Comparison of ENCODE assay signal across 24 mouse cellular contexts in the genomic region with DNA sequence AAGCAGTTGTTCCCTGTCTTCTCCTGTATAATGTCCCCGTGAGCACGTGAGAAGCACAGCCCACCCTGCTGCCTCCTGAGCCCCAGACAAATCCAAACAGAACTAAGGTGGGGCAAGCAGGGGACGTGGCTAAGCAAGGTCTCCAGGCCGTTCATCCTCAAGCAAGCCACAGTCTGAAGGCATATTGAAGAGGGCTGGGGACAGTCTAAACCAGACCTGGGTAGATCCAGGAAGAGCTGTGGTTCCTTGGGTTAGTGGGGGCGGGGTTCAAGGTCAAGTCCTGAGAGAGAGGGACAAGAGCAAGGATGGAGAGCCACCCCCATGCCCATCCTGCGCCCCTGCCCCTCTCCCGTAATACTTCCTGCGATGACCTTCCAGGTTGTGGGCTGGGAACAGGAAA.
DNase-seq lines count a peak whose midpoint lies in the region; ATAC-seq and TF ChIP-seq lines count a peak whose summit lies in the region.
"Had no signal": no experiment of that assay in that cellular context is flagged by ENCODE, and none has a peak within 500 bp of the region (broad histone marks: within the 10 kb centered on the region; RNA-seq: fewer than 3 reads in every experiment).

No protein-coding gene starts in this region.

- 80% methylated on average over 8 of the region's 8 CpGs for WGBS in hindbrain, embryonic 12.5 days
- 83% methylated on average over 8 of the region's 8 CpGs for WGBS in hindbrain, embryonic 10.5 days
- 81% methylated on average over 8 of the region's 8 CpGs for WGBS in forebrain, embryonic 14.5 days
- 89% methylated on average over 8 of the region's 8 CpGs for WGBS in neural tube, embryonic 14.5 days

- no peaks in the 10 kb centered on the region for H3K27me3 ChIP-seq in hindbrain, embryonic 12.5 days
- H3K27me3 ChIP-seq in hindbrain, embryonic 10.5 days (ENCODE audit: insufficient read depth, poor library complexity, severe bottlenecking): peaks cover 49% of the 10 kb centered on the region
- H3K27me3 ChIP-seq in E14TG2a.4 (ENCODE audit: insufficient read depth, low read length): peaks cover 45% of the 10 kb centered on the region
- no peaks in the 10 kb centered on the region for H3K27me3 ChIP-seq in forebrain, embryonic 14.5 days (replicated peaks; ENCODE audit: control insufficient read depth, insufficient read depth, low read length)
- peaks cover 3% of the 10 kb centered on the region; the same call in 1 of the 2 replicates for H3K27me3 ChIP-seq in neural tube, embryonic 14.5 days (ENCODE audit: control insufficient read depth, insufficient read depth, low read length)

- H3K9ac ChIP-seq in hindbrain, embryonic 12.5 days: no peak overlapping the region
- no peak overlapping the region for H3K9ac ChIP-seq in forebrain, embryonic 14.5 days (ENCODE audit: low read length)
- H3K9ac ChIP-seq in neural tube, embryonic 14.5 days (replicated peaks; ENCODE audit: low read depth, low read length): no peak overlapping the region
- H3K9ac ChIP-seq: embryonic facial prominence, embryonic 12.5 days; heart, embryonic 15.5 days; kidney, embryonic 15.5 days; limb, embryonic 15.5 days; liver, embryonic 15.5 days had no signal

- 0 out of 2 replicates have a peak overlapping the region, but pooled peaks have one; percentile 87 for H3K4me2 ChIP-seq in hindbrain, embryonic 12.5 days (replicated peaks)
- peak overlapping the region; percentile 54; the same call in 1 of the 2 replicates for H3K4me2 ChIP-seq in forebrain, embryonic 14.5 days (ENCODE audit: low read length)
- H3K4me2 ChIP-seq in neural tube, embryonic 14.5 days (ENCODE audit: low read depth, low read length): peak overlapping the region; percentile 4; the same call in 1 of the 2 replicates
- H3K4me2 ChIP-seq: heart, embryonic 15.5 days; kidney, embryonic 15.5 days; limb, embryonic 15.5 days; liver, embryonic 15.5 days had no signal

- H3K4me3 ChIP-seq in hindbrain, embryonic 12.5 days: no peak overlapping the region
- H3K4me3 ChIP-seq in hindbrain, embryonic 10.5 days: no peak overlapping the region
- peak overlapping the region; percentile 7; the same call in 1 of the 2 replicates for H3K4me3 ChIP-seq in E14TG2a.4 (replicated peaks; ENCODE audit: low read length)
- no peak overlapping the region for H3K4me3 ChIP-seq in forebrain, embryonic 14.5 days (ENCODE audit: low read depth, low read length)
- no peak overlapping the region for H3K4me3 ChIP-seq in neural tube, embryonic 14.5 days (ENCODE audit: low read depth, low read length)
- H3K4me3 ChIP-seq: embryonic facial prominence, embryonic 12.5 days; heart, adult 2 months; heart, embryonic 15.5 days; kidney, embryonic 15.5 days; limb, embryonic 15.5 days; liver, embryonic 15.5 days had no signal

- DNase-seq in hindbrain, embryonic 10.5 days (ENCODE audit: low spot score): no peak
- no peak for DNase-seq in forebrain, embryonic 14.5 days (ENCODE audit: low spot score)
- no peak for DNase-seq in kidney, adult 11 months
- DNase-seq in right cerebral cortex, adult 2 months (ENCODE audit: low spot score in 2 of 2): no peak
- DNase-seq: adrenal gland, adult 8-10 months; B cell, adult 2 months; cerebellum, adult 8-10 months; gastrocnemius, postnatal 25 days; heart, adult 2 months; kidney, postnatal 4 days; layer of hippocampus, adult 9-11 months; right cerebral cortex, postnatal 14 days; thymus, adult 2 months had no signal

- no peak for TF ChIP-seq CTCF in E14TG2a.4 (conservative IDR thresholded peaks at IDR 0.05; ENCODE audit: low read length)

- no peaks in the 10 kb centered on the region for H3K36me3 ChIP-seq in hindbrain, embryonic 12.5 days
- H3K36me3 ChIP-seq in hindbrain, embryonic 10.5 days: no peaks in the 10 kb centered on the region
- H3K36me3 ChIP-seq in E14TG2a.4 (ENCODE audit: insufficient read depth, low read length): no peaks in the 10 kb centered on the region
- no peaks in the 10 kb centered on the region for H3K36me3 ChIP-seq in forebrain, embryonic 14.5 days (ENCODE audit: control insufficient read depth, insufficient read depth, low read length)
- no peaks in the 10 kb centered on the region for H3K36me3 ChIP-seq in neural tube, embryonic 14.5 days (ENCODE audit: control insufficient read depth, insufficient read depth, low read length)
- H3K36me3 ChIP-seq: embryonic facial prominence, embryonic 12.5 days; heart, embryonic 15.5 days; kidney, embryonic 15.5 days; limb, embryonic 15.5 days; liver, embryonic 15.5 days had no signal

- no peak overlapping the region for H3K27ac ChIP-seq in hindbrain, embryonic 12.5 days
- no peak overlapping the region for H3K27ac ChIP-seq in hindbrain, embryonic 10.5 days
- H3K27ac ChIP-seq in forebrain, embryonic 14.5 days (ENCODE audit: low read depth, low read length): no peak overlapping the region
- no peak overlapping the region for H3K27ac ChIP-seq in neural tube, embryonic 14.5 days (ENCODE audit: low read depth, low read length)
- H3K27ac ChIP-seq: embryonic facial prominence, embryonic 12.5 days; heart, adult 2 months; heart, embryonic 15.5 days; kidney, embryonic 15.5 days; limb, embryonic 15.5 days; liver, embryonic 15.5 days had no signal

- no peaks in the 10 kb centered on the region for H3K9me3 ChIP-seq in hindbrain, embryonic 12.5 days (replicated peaks)
- no peaks in the 10 kb centered on the region for H3K9me3 ChIP-seq in hindbrain, embryonic 10.5 days
- no peaks in the 10 kb centered on the region; the same call in 1 of the 2 replicates for H3K9me3 ChIP-seq in E14TG2a.4 (ENCODE audit: low read length)
- H3K9me3 ChIP-seq in forebrain, embryonic 14.5 days (replicated peaks; ENCODE audit: control insufficient read depth, low read length): no peaks in the 10 kb centered on the region
- H3K9me3 ChIP-seq in neural tube, embryonic 14.5 days (ENCODE audit: control insufficient read depth, low read length): no peaks in the 10 kb centered on the region
- H3K9me3 ChIP-seq: embryonic facial prominence, embryonic 12.5 days; heart, embryonic 15.5 days; kidney, embryonic 15.5 days; limb, embryonic 15.5 days; liver, embryonic 15.5 days had no signal

- H3K4me1 ChIP-seq in hindbrain, embryonic 12.5 days: peaks cover 56% of the 10 kb centered on the region
- peaks cover 69% of the 10 kb centered on the region for H3K4me1 ChIP-seq in hindbrain, embryonic 10.5 days (replicated peaks)
- H3K4me1 ChIP-seq in E14TG2a.4 (replicated peaks; ENCODE audit: low read depth, low read length): peaks cover 31% of the 10 kb centered on the region
- H3K4me1 ChIP-seq in forebrain, embryonic 14.5 days (ENCODE audit: control insufficient read depth, insufficient read depth, low read length): peaks cover 23% of the 10 kb centered on the region
- peaks cover 11% of the 10 kb centered on the region; the same call in 1 of the 2 replicates for H3K4me1 ChIP-seq in neural tube, embryonic 14.5 days (ENCODE audit: control insufficient read depth, insufficient read depth, low read length)
- H3K4me1 ChIP-seq: liver, embryonic 15.5 days had no signal

- no peak for ATAC-seq in hindbrain, embryonic 12.5 days (ENCODE audit: low FRiP score)
- ATAC-seq in forebrain, embryonic 14.5 days: no peak
- no peak for ATAC-seq in neural tube, embryonic 14.5 days (ENCODE audit: low read depth)
- ATAC-seq: intestine, embryonic 16.5 days; lung, postnatal 0 days; midbrain, embryonic 16.5 days had no signal

Comparison
In these comparisons a context has a peak if more than half of its experiments do, and no peak if none do; other contexts are left out.
1. H3K4me2 ChIP-seq: peak in every context shown above with its lines; median percentile 87 in hindbrain, embryonic 12.5 days; 54 in forebrain, embryonic 14.5 days; 4 in neural tube, embryonic 14.5 days.